Mouse (Mus musculus): ENCODE data around the gene Samd4. TPM values are rescaled to one million over a fixed set of nuclear protein-coding genes. Genes with fewer than 3 reads are reported as not detected.

Gene Samd4
- polyA plus RNA-seq, 1 experiment from 2014 or later, result 4.5 TPM

DNA sequence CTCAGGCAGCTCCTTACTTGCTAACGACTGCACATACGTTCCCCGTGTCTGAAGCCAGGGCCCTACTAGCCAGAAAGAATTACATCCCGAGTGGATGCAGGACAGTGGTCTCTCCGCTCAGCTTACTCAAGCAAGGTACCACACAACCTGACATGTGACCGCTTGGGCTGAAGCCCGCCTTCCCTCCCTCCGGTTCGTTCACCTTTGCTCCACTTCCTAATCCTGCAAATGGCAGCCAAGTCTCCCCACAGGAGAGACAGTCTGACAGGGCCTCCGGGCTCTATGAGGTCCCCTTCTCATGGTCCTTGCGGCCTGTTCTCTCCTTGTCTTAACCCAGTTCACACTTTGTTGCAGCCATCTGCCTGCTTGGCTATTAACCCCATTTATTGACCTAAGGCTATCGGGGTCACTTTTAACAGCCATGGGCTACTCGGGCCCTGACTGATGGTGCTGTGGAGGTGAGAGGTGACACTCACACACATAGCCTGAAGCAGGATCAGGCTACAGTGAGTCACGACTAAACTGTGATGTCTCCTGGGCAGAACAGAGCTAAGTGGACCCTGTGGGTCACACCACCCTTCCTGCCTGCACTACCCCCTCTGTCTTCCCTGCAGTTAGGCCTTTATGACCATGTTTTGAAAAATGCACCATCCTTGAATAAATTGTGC is 192.5 kb downstream of the Samd4 start:
- no peak overlapping the region for H3K27ac ChIP-seq
- H3K36me3 ChIP-seq, result peaks cover 5% of the 10 kb centered on the region; the same call in 1 of the 2 replicates
- H3K4me3 ChIP-seq, result no peak overlapping the region
- WGBS, result 85% methylated on average over 14 of the region's 14 CpGs
- no peaks in the 10 kb centered on the region for H3K9me3 ChIP-seq
- H3K27me3 ChIP-seq (ENCODE audit: insufficient read depth, poor library complexity, severe bottlenecking), result no peaks in the 10 kb centered on the region
- no peak for DNase-seq (ENCODE audit: low spot score)
- peaks cover 9% of the 10 kb centered on the region; the same call in 1 of the 2 replicates for H3K4me1 ChIP-seq (replicated peaks)

DNA sequence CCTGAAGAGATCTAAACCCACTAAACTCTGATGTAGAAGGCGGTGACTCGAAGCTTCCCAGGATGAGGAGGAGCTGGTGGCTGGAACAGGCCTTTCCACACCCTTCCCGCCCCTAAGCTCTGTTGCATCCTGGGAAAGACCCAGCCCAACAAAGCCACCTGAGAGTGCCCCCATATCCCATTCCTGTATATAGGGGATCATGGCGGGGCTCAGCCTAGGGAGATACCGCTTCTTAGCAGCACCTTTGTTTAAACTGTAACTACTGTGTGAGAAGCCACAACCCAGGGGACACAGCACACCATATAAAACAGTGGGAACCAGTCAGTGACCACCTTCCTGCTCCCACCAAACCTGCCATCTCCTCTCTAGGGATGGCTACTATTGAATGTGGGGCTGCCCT is 193.2 kb downstream of the Samd4 start:
- Histone ChIP-seq H3K27me3 (ENCODE audit: insufficient read depth, poor library complexity, severe bottlenecking) (no peaks in the 10 kb centered on the region), H3K27ac (no peak overlapping the region), H3K4me1 (replicated peaks) (peaks cover 9% of the 10 kb centered on the region; the same call in 1 of the 2 replicates), H3K9me3 (no peaks in the 10 kb centered on the region), H3K4me3 (no peak overlapping the region), H3K36me3 (peaks cover 5% of the 10 kb centered on the region; the same call in 1 of the 2 replicates)
- WGBS, result 89% methylated on average over 5 of the region's 5 CpGs
- DNase-seq (ENCODE audit: low spot score), result no peak

DNA sequence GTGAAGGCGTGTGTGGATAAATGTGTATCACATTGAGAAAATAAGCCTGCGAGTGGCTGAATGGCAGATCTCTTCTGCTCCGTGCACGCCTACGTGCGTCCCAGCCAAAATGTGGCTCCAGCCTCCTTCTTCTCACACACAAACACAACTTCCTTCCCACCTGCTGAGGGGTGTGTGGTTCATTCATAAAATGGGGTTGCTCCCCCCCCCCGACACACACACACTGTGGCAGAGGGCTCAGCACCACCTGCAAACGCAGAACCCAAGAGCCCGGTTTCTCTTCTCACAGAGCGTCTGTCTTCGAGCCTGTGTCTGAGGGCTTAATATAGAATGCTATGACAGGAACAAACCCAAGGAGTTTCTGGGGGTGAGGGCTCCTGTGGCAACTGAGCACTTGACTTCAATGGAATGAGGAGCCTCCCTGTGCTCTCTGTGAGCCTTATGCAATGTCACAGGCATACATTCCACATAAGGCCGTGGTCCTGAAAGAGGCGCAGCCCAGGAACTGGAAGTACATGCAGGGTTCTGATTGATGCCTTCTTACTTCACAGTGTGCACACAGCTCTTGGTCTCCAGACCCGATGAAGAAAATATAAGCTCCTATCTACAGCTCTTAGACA is 194.4 kb downstream of the Samd4 start:
- Histone ChIP-seq H3K9me3 (no peaks in the 10 kb centered on the region), H3K27ac (no peak overlapping the region), H3K4me1 (replicated peaks) (peaks cover 9% of the 10 kb centered on the region; the same call in 1 of the 2 replicates), H3K4me3 (no peak overlapping the region), H3K36me3 (peaks cover 5% of the 10 kb centered on the region; the same call in 1 of the 2 replicates), H3K27me3 (ENCODE audit: insufficient read depth, poor library complexity, severe bottlenecking) (no peaks in the 10 kb centered on the region)
- WGBS, result 92% methylated on average over 14 of the region's 14 CpGs
- no peak for DNase-seq (ENCODE audit: low spot score)

DNA sequence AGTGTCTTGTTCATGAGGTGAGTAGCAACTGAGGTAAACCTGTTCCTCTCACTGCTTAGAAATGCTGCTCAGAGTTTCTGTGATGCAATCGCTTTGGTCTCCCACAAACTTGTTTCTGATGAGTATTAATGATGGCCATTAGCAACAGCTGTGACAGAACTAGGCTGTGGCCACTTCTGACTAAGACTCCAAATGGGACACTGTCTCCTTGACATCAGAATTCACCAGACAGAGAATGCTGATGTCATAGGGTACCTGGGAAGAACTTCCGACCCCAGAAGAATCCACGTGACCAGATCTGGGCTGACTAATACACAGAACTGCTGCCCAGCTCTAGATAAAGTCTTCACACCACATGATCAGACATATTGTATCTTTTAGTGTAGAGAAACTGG is 194.9 kb downstream of the Samd4 start:
- H3K27ac ChIP-seq, result no peak overlapping the region
- DNase-seq (ENCODE audit: low spot score), result no peak
- peaks cover 7% of the 10 kb centered on the region; the same call in 1 of the 2 replicates for H3K4me1 ChIP-seq (replicated peaks)
- H3K9me3 ChIP-seq, result no peaks in the 10 kb centered on the region
- H3K36me3 ChIP-seq, result peaks cover 5% of the 10 kb centered on the region; the same call in 1 of the 2 replicates
- WGBS, result 91% methylated on average over 3 of the region's 3 CpGs
- H3K4me3 ChIP-seq, result no peak overlapping the region
- H3K27me3 ChIP-seq (ENCODE audit: insufficient read depth, poor library complexity, severe bottlenecking), result no peaks in the 10 kb centered on the region

DNA sequence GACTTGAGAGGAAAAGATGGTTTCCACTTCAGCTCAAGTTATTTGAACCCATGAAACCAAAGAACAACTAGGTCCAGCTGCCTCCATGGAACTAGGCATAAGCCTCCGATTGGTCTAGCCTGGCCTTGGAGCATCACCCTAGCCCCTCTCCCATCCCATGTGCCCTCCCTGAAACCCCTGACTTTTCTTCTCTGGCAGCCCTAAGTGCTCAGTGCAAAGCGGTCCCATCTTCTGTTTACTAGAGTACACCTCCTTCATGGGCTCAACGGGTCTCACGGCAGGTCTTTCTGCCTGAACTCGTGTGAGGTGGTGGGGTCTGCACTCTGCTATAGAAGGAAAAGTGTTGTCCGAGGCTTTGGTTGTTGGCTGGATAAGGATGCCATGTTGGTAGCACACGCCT is 197.3 kb downstream of the Samd4 start:
- no peaks in the 10 kb centered on the region for H3K27me3 ChIP-seq (ENCODE audit: insufficient read depth, poor library complexity, severe bottlenecking)
- no peaks in the 10 kb centered on the region for H3K36me3 ChIP-seq
- H3K9me3 ChIP-seq, result no peaks in the 10 kb centered on the region
- no peak overlapping the region for H3K4me3 ChIP-seq
- 92% methylated on average over 7 of the region's 7 CpGs for WGBS
- no peak for DNase-seq (ENCODE audit: low spot score)
- no peaks in the 10 kb centered on the region for H3K4me1 ChIP-seq (replicated peaks)
- H3K27ac ChIP-seq, result no peak overlapping the region

DNA sequence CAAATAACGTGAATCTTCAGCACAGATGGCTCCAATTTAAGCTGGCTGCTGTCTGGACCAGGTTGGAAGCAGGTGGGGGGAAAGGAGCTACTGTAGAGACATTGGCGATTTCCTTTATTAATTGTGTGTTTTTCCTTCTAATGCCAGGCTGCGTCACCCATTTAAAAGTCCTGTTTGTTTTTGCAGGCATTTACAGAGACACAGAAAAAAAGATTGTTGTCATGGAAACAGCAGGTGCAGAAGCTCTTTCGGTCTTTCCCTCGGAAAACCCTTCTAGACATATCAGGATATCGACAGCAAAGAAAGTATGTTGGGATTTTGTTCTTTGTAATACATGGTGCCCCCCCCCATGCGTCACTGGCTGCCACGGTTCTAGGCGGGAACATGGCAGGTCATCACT is 200.7 kb downstream of the Samd4 start:
- no peaks in the 10 kb centered on the region for H3K27me3 ChIP-seq (ENCODE audit: insufficient read depth, poor library complexity, severe bottlenecking)
- no peak for DNase-seq (ENCODE audit: low spot score)
- no peak overlapping the region for H3K4me3 ChIP-seq
- WGBS, result 78% methylated on average over 9 of the region's 9 CpGs
- peaks cover 13% of the 10 kb centered on the region for H3K4me1 ChIP-seq (replicated peaks)
- no peaks in the 10 kb centered on the region for H3K9me3 ChIP-seq
- no peak overlapping the region for H3K27ac ChIP-seq
- no peaks in the 10 kb centered on the region for H3K36me3 ChIP-seq

DNA sequence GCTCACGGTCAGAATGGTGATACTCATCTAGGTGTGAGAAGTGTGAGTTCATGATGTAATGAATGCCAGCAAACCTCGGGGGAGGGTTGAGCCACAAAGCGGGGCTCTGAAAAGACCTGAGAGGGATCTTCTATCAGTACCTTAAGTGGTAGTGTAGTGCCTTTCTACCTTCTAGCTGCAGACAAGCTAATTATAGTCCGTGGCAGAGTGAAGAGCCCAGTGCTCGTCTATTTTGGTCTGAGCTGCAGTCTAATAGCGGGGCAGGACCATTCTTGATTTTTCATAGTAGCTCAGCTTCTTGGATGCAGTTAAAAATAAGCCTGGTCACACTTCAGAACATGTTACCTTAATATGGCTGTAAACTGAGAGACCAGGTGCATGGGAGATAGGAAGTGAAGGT is 201.2 kb downstream of the Samd4 start:
- 84% methylated on average over 6 of the region's 6 CpGs for WGBS
- Histone ChIP-seq H3K27ac (no peak overlapping the region), H3K4me3 (no peak overlapping the region), H3K27me3 (ENCODE audit: insufficient read depth, poor library complexity, severe bottlenecking) (no peaks in the 10 kb centered on the region), H3K9me3 (no peaks in the 10 kb centered on the region), H3K4me1 (replicated peaks) (peaks cover 17% of the 10 kb centered on the region), H3K36me3 (no peaks in the 10 kb centered on the region)
- DNase-seq (ENCODE audit: low spot score), result no peak

DNA sequence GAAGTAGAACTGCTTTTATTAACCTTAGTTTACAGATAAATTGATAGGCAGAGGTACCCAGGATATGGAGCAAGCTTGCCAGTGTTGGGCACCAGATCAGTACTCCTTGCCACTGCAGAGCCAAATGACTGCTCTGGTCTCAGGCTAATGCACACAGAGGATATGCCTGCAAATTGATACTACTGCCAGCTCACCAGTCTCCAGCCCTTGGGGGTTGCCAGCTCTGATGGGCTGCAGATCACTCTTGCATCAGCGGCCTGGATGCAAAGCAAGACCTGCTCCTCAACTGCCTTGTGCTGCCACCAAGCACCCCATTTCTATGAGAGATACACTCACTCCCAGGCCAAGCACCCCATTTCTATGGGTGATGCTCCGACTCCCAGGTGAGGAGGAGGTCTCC is 202.0 kb downstream of the Samd4 start:
- no peaks in the 10 kb centered on the region for H3K36me3 ChIP-seq
- WGBS, result 81% methylated on average over 2 of the region's 2 CpGs
- H3K4me3 ChIP-seq, result no peak overlapping the region
- DNase-seq (ENCODE audit: low spot score), result no peak
- no peaks in the 10 kb centered on the region for H3K27me3 ChIP-seq (ENCODE audit: insufficient read depth, poor library complexity, severe bottlenecking)
- H3K4me1 ChIP-seq (replicated peaks), result peaks cover 22% of the 10 kb centered on the region
- no peak overlapping the region for H3K27ac ChIP-seq
- no peaks in the 10 kb centered on the region for H3K9me3 ChIP-seq

DNA sequence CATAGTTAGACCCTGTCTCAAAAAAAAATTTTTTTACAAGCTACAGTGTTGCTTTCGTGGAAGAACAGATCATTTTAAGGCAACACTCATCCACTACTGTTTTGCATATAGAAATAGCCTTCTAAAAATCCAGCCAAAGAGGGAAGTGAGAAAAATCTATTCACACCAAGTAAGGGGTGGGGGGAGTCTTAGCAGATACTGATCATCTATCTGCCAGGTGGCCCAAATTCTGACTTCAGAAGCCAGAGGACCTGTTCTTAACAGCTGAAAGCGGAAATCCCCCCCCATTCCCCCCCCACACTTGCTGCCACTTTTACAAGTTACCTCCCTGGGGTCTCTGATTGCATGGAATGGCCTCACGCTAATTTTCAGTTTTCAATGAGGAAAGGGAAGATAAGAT is 203.5 kb downstream of the Samd4 start:
- H3K27me3 ChIP-seq (ENCODE audit: insufficient read depth, poor library complexity, severe bottlenecking), result no peaks in the 10 kb centered on the region
- no peak overlapping the region for H3K27ac ChIP-seq
- no peak overlapping the region for H3K4me3 ChIP-seq
- peaks cover 22% of the 10 kb centered on the region for H3K4me1 ChIP-seq (replicated peaks)
- H3K9me3 ChIP-seq, result no peaks in the 10 kb centered on the region
- DNase-seq (ENCODE audit: low spot score), result no peak
- H3K36me3 ChIP-seq, result no peaks in the 10 kb centered on the region
- WGBS, result 63% methylated on average over 3 of the region's 3 CpGs

DNA sequence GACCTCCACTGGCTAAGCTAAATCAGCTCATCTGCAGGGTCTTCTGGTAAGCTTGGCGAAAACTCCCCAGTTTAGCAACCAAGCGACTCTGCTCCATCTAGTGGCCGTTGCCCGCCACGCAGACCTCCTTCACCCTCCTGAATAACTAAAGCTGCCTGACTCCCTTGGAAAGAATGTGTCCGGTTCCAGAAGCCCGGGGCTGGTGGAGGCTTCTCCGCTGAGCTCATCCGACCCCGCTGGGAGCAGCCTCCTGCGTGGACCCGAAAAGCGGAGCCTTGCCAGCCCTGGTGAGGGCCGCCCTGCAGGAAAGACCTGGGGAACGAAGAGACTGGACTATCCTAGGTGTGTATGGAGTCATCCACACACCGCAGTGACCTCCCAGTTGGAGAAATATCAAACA is 204.1 kb downstream of the Samd4 start:
- Histone ChIP-seq H3K4me3 (peak overlapping the region; percentile 47), H3K36me3 (0 out of 2 replicates have a peak, but pooled peaks cover 4% of the 10 kb centered on the region), H3K27me3 (ENCODE audit: insufficient read depth, poor library complexity, severe bottlenecking) (no peaks in the 10 kb centered on the region), H3K4me1 (replicated peaks) (peaks cover 22% of the 10 kb centered on the region), H3K9me3 (no peaks in the 10 kb centered on the region), H3K27ac (peak overlapping the region; percentile 73)
- DNase-seq (ENCODE audit: low spot score), result peak; percentile 90
- WGBS, result 4% methylated on average over 16 of the region's 16 CpGs

DNA sequence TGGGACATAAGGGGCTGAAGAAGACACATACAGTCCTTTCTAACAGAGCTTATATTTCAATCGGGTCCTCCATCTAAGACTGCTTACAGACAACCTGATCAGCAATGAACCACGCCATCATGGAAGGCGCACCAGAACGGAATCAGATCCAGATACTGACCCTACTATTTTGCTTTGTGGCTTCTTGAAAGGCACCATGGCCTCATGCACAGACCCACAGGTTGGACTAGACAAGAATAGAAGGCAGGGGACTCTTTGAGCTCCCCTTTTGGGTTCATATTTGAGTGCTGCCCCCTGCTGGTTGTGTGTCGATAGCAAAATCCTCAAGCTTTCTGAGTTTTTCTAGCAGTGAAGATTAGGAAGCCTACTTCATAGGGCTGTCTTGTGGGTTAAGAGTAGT is 204.5 kb downstream of the Samd4 start:
- peak; percentile 82 for DNase-seq (ENCODE audit: low spot score)
- Histone ChIP-seq H3K27me3 (ENCODE audit: insufficient read depth, poor library complexity, severe bottlenecking) (no peaks in the 10 kb centered on the region), H3K36me3 (0 out of 2 replicates have a peak, but pooled peaks cover 4% of the 10 kb centered on the region), H3K4me1 (replicated peaks) (peaks cover 22% of the 10 kb centered on the region), H3K9me3 (no peaks in the 10 kb centered on the region), H3K4me3 (peak overlapping the region; percentile 47), H3K27ac (no peak overlapping the region; the same call in 1 of the 2 replicates)
- 33% methylated on average over 5 of the region's 5 CpGs for WGBS

DNA sequence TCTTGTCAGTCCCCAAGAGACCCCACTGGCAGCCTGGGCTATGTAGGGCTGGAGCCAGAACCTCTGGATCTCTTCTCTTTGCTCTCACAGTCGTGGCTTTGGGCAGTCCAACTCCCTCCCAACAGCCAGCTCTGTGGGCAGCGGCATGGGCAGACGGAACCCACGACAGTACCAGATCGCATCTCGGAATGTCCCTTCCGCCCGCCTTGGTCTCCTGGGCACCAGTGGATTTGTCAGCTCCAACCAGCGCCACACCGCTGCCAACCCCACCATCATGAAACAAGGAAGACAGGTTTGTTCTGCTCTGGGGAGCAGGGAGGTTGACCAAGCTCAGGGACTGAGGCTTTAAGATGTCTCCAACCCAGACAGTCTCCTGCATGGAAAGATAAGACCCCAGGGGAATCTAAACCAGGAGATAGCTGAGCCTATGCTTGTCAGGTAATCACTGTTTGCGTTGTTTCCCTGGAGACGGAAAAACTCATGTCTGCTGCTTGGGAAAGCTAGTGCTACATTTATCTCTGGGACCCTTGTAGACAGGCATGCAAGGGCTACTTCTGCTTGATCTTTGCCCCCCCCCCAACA is 205.1 kb downstream of the Samd4 start:
- H3K4me3 ChIP-seq, result no peak overlapping the region
- 87% methylated on average over 12 of the region's 12 CpGs for WGBS
- no peak overlapping the region for H3K27ac ChIP-seq
- H3K27me3 ChIP-seq (ENCODE audit: insufficient read depth, poor library complexity, severe bottlenecking), result no peaks in the 10 kb centered on the region
- H3K36me3 ChIP-seq, result 0 out of 2 replicates have a peak, but pooled peaks cover 4% of the 10 kb centered on the region
- H3K9me3 ChIP-seq, result no peaks in the 10 kb centered on the region
- peaks cover 22% of the 10 kb centered on the region for H3K4me1 ChIP-seq (replicated peaks)
- DNase-seq (ENCODE audit: low spot score), result no peak

DNA sequence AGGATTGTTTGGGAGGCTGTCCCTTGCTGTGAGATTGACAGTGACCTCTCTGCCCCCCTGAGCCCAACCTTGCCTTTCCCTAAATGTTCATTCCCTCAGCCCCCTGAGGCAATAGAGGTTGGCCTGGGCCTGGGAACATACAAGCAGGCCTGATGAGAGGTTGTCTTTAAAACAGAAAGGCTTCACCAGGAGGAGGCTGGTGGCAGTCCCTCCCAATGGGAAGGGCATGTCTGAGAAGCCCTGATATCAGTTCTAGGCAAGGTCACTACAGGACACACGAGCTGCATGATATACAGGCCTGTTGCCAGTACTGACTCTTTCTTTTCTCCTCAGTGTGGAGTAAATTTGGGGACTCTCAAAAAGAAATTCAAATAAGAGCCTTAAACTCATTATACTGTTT is 205.7 kb downstream of the Samd4 start:
- peaks cover 22% of the 10 kb centered on the region for H3K4me1 ChIP-seq (replicated peaks)
- 0 out of 2 replicates have a peak, but pooled peaks cover 4% of the 10 kb centered on the region for H3K36me3 ChIP-seq
- H3K4me3 ChIP-seq, result no peak overlapping the region
- DNase-seq (ENCODE audit: low spot score), result no peak
- H3K9me3 ChIP-seq, result no peaks in the 10 kb centered on the region
- WGBS, result 59% methylated on average over 1 of the region's 1 CpGs
- no peaks in the 10 kb centered on the region for H3K27me3 ChIP-seq (ENCODE audit: insufficient read depth, poor library complexity, severe bottlenecking)
- no peak overlapping the region for H3K27ac ChIP-seq

Data from hindbrain, embryonic 10.5 days (tissue).